In the genomic region with DNA sequence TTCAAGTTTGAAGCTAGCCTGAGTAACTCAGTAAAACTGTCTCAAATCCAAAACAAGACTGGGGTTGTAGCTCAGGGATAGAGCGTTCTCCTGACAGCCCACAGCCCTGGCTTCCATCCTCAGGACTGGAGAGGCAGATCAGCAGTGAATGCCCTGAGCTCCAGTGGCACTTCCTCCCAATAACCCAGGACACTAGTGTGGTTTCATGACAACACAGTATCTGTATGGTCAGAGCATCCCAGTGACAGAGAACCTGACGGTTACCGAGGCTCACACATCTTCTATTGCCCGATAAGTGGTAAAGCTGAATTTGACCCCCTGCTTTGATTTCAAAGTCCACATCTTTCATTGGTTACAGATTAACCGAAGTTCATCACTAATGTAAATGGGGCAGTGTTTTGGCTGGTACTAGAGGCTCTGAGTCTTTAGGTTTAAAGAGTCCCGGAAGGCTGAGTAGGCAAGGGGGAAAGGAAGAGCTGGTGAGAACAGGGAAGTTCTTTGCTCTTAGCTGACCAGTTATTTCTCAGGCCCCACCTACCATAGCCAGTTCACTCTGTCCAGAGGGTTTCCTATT, we compare ENCODE assay signal across 12 mouse cellular contexts.
DNase-seq lines count a peak whose midpoint lies in the region; ATAC-seq and TF ChIP-seq lines count a peak whose summit lies in the region.
"Had no signal": no experiment of that assay in that cellular context is flagged by ENCODE, and none has a peak within 500 bp of the region (broad histone marks: within the 10 kb centered on the region; RNA-seq: fewer than 3 reads in every experiment).

No protein-coding gene starts in this region.

- no peaks in the 10 kb centered on the region for H3K4me1 ChIP-seq in kidney, postnatal 0 days (replicated peaks; ENCODE audit: insufficient read depth, low read length)
- H3K4me1 ChIP-seq: neural tube, embryonic 12.5 days had no signal

- peak; percentile 44 for ATAC-seq in granulocyte monocyte progenitor cell, adult 5-6 weeks (replicated peaks; ENCODE audit: poor library complexity, severe bottlenecking)
- peak; percentile 61 for ATAC-seq in kidney, postnatal 0 days (replicated peaks; ENCODE audit: low FRiP score, low read depth)
- ATAC-seq in monocyte, adult 5-6 weeks (replicated peaks; ENCODE audit: insufficient number of reproducible peaks, low FRiP score, low TSS enrichment, poor library complexity, severe bottlenecking): peak; percentile 44
- ATAC-seq: forebrain, embryonic 16.5 days had no signal

- H3K36me3 ChIP-seq in kidney, postnatal 0 days (ENCODE audit: insufficient read depth, low read length): no peaks in the 10 kb centered on the region
- H3K36me3 ChIP-seq: neural tube, embryonic 12.5 days had no signal

- H3K9me3 ChIP-seq in kidney, postnatal 0 days (replicated peaks; ENCODE audit: low read length): no peaks in the 10 kb centered on the region
- H3K9me3 ChIP-seq: neural tube, embryonic 12.5 days had no signal

- H3K27me3 ChIP-seq in kidney, postnatal 0 days (ENCODE audit: insufficient read depth, low read length): no peaks in the 10 kb centered on the region
- H3K27me3 ChIP-seq: neural tube, embryonic 12.5 days had no signal

- no peak for TF ChIP-seq CTCF in kidney, postnatal 0 days (IDR thresholded peaks at IDR 0.05; ENCODE audit: low read depth)

- H3K9ac ChIP-seq in kidney, postnatal 0 days (ENCODE audit: low read depth, low read length): no peak overlapping the region
- H3K9ac ChIP-seq: neural tube, embryonic 12.5 days had no signal

- no peak overlapping the region for H3K4me3 ChIP-seq in kidney, postnatal 0 days (replicated peaks; ENCODE audit: low read depth, low read length)
- H3K4me3 ChIP-seq: neural tube, embryonic 12.5 days had no signal

- 63% methylated on average over 6 of the region's 6 CpGs for WGBS in kidney, postnatal 0 days

- H3K27ac ChIP-seq in kidney, postnatal 0 days: peak overlapping the region; percentile 19; the same call in 1 of the 2 replicates
- H3K27ac ChIP-seq: neural tube, embryonic 12.5 days had no signal

- no peak overlapping the region for H3K4me2 ChIP-seq in kidney, postnatal 0 days (ENCODE audit: low read length)
- H3K4me2 ChIP-seq: neural tube, embryonic 12.5 days had no signal

- peak; percentile 55 for DNase-seq in kidney, adult 11 months
- DNase-seq in kidney, postnatal 25 days: no peak
- no peak for DNase-seq in kidney, postnatal 0 days (ENCODE audit: low spot score)
- DNase-seq in thymus, postnatal 10 days (ENCODE audit: low spot score in 2 of 2): no peak
- DNase-seq in layer of hippocampus, adult 8-10 months (ENCODE audit: low spot score in 2 of 2): no peak
- no peak for DNase-seq in retina, embryonic 14.5 days (ENCODE audit: low spot score)
- DNase-seq: adrenal gland, adult 2 months; cerebellum, postnatal 14 days had no signal
